Mouse (Mus musculus) E14TG2a.4 (cell line): Measurements from ENCODE around the gene N4bp2.
"Not testable (repeated sequence)": the region's sequence is repeated elsewhere in the genome, so short reads cannot be mapped to it uniquely, and the experiment has no call there.

Source experiments
- H3K27me3 ChIP-seq: 2 replicates; pipeline ENCODE4 v1.6.1; 2014; ENCODE audit warnings: low read length, control low read depth; ENCODE audit not compliant: insufficient read depth
- H3K36me3 ChIP-seq: 2 replicates; pipeline ENCODE4 v1.6.1; 2014; ENCODE audit warnings: low read length, control low read depth; ENCODE audit not compliant: insufficient read depth
- H3K4me1 ChIP-seq: replicated peaks from 2 replicates; pipeline ENCODE4 v1.6.1; 2014; ENCODE audit warnings: low read depth, low read length, control low read depth
- H3K4me3 ChIP-seq: replicated peaks from 2 replicates; pipeline ENCODE4 v1.5.1; 2014; ENCODE audit warnings: mild to moderate bottlenecking, low read length
- H3K9me3 ChIP-seq: 2 replicates; pipeline ENCODE4 v1.6.1; 2014; ENCODE audit warnings: low read length, control low read depth
- CTCF ChIP-seq: conservative IDR thresholded peaks from 2 replicates; pipeline ENCODE4 v1.5.1; 2014; ENCODE audit warnings: low read length
- NANOG ChIP-seq: IDR thresholded peaks from 2 replicates; pipeline ENCODE4 v1.6.1; 2014; ENCODE audit warnings: borderline replicate concordance, low read length, mixed read lengths
- POU5F1 ChIP-seq: IDR thresholded peaks from 2 replicates; pipeline ENCODE4 v1.6.1; 2014; ENCODE audit warnings: low read length, borderline replicate concordance

The N4bp2 gene

GRCm38 (mm10) chr5:65770493-65770892, 7.2 kb downstream of the N4bp2 start:
- Histone ChIP-seq H3K4me3 (no peak overlapping the region), H3K27me3 (no peaks in the 10 kb centered on the region), H3K4me1 (peaks cover 13% of the 10 kb centered on the region), H3K36me3 (0 out of 2 replicates have a peak, but pooled peaks cover 4% of the 10 kb centered on the region), H3K9me3 (no peaks in the 10 kb centered on the region)
- TF ChIP-seq NANOG (no peak), CTCF (no peak), POU5F1 (no peak)

DNA sequence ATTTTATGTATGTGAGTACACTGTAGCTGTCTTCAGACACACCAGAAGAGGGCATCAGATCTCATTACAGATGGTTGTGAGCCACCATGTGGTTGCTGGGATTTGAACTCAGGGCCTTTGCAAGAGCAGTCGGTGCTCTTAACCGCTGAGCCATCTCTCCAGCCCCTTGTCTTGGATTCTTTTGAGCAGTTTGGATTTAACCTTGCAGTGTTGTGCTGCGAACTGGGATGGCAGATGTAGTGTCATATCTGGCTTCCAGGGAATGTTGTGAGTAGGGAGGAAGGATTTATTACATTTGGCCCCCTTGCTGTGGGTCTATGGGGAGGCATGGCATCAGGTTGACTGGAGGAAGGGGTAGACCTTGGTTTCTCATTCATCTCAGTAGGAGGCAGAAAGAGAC, 10.6 kb downstream of the N4bp2 start:
- peaks cover 18% of the 10 kb centered on the region for H3K4me1 ChIP-seq
- H3K36me3 ChIP-seq, result peaks cover 25% of the 10 kb centered on the region
- H3K9me3 ChIP-seq, H3K27me3 ChIP-seq, H3K4me3 ChIP-seq: not testable (repeated sequence)

- H3K4me3 ChIP-seq, result no peak overlapping the region
- peaks cover 35% of the 10 kb centered on the region for H3K36me3 ChIP-seq
- no peak for TF ChIP-seq CTCF
- no peak for TF ChIP-seq POU5F1
- no peak for TF ChIP-seq NANOG
- no peaks in the 10 kb centered on the region for H3K27me3 ChIP-seq
- peaks cover 18% of the 10 kb centered on the region for H3K4me1 ChIP-seq
- H3K9me3 ChIP-seq, result no peaks in the 10 kb centered on the region
Measured at GRCm38 (mm10) chr5:65776166-65776565, 12.8 kb downstream of the N4bp2 start.

DNA sequence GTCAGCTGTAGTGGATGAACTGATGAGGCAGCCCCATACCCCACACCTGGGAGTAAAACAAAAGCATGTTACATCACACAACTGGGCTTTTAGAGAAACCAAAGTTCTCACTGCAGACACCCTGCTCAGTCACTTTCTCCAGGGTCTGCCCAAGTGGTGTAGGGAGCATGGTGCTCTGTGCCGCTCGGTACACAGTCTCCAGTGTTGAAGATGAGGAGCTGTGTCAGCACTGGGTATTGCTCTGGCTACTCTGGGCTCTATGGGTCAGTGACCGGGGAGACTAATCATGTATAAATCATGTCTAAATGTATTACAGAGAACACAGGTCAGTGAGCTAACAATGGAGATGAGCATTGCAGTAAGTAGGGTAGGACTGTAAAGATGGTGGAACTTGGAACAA, 13.6 kb downstream of the N4bp2 start:
- TF ChIP-seq NANOG (no peak), POU5F1 (no peak), CTCF (no peak)
- H3K27me3 ChIP-seq, result no peaks in the 10 kb centered on the region
- H3K4me1 ChIP-seq, result peaks cover 18% of the 10 kb centered on the region
- H3K9me3 ChIP-seq, result no peaks in the 10 kb centered on the region
- peaks cover 31% of the 10 kb centered on the region for H3K36me3 ChIP-seq
- H3K4me3 ChIP-seq, result no peak overlapping the region

- peaks cover 18% of the 10 kb centered on the region for H3K4me1 ChIP-seq
- H3K4me3 ChIP-seq, H3K27me3 ChIP-seq, H3K9me3 ChIP-seq: not testable (repeated sequence)
- H3K36me3 ChIP-seq, result peaks cover 34% of the 10 kb centered on the region
Measured at GRCm38 (mm10) chr5:65778986-65779385, 15.7 kb downstream of the N4bp2 start.

DNA sequence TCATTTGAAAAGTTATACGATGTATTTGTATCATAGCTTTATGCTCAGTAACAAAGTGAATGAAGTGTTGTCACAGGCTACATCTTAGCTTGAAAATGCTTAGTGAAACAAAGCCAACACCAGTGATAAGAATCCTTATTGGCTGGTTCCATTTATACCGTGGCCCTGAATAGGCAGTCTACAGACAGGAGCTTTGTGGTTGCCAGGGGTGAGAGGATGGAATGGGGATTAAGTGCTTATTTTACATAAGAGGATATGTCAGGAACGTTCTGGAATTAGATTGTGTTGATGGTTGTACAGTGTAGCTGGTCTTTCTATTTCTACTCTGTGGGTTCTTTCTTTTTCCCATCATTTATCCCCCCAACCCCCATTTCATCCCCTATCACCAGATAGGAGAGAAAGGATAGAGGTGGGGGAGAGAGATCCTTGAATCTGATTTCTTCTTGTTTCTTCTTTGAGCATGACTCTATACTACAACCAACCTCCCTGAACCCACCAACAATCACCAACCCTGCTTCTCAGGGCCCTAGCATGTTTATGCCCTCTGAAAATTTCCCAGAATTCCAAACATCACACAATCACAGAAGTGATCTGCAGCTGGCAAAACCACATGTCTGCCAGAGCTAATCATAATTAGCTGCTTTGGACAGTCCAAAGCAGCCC, 16.2 kb downstream of the N4bp2 start:
- H3K9me3 ChIP-seq, result no peaks in the 10 kb centered on the region
- peaks cover 34% of the 10 kb centered on the region for H3K36me3 ChIP-seq
- no peaks in the 10 kb centered on the region for H3K27me3 ChIP-seq
- H3K4me3 ChIP-seq, result no peak overlapping the region
- peaks cover 17% of the 10 kb centered on the region for H3K4me1 ChIP-seq
- TF ChIP-seq POU5F1 (no peak), NANOG (no peak), CTCF (no peak)

GRCm38 (mm10) chr5:65781147-65781715, 17.9 kb downstream of the N4bp2 start:
- no peak overlapping the region for H3K4me3 ChIP-seq
- no peaks in the 10 kb centered on the region for H3K27me3 ChIP-seq
- peaks cover 12% of the 10 kb centered on the region for H3K4me1 ChIP-seq
- TF ChIP-seq CTCF (no peak), NANOG (no peak), POU5F1 (no peak)
- no peaks in the 10 kb centered on the region for H3K9me3 ChIP-seq
- peaks cover 28% of the 10 kb centered on the region for H3K36me3 ChIP-seq

- Histone ChIP-seq H3K4me1 (peaks cover 6% of the 10 kb centered on the region), H3K27me3 (no peaks in the 10 kb centered on the region), H3K36me3 (peaks cover 20% of the 10 kb centered on the region), H3K9me3 (no peaks in the 10 kb centered on the region), H3K4me3 (no peak overlapping the region)
- TF ChIP-seq CTCF, result no peak
- TF ChIP-seq NANOG, result no peak
- TF ChIP-seq POU5F1, result no peak
Measured at GRCm38 (mm10) chr5:65781769-65782715, 18.7 kb downstream of the N4bp2 start.
